Mouse (Mus musculus) liver, embryonic 14.5 days (tissue): ENCODE results near the gene Nrxn3.

Experiments
- CTCF ChIP-seq: IDR thresholded peaks from 2 replicates; pipeline ENCODE4 v1.5.1; 2016; ENCODE audit warnings: antibody characterized with exemption, low read depth, control low read depth
- EP300 ChIP-seq: IDR thresholded peaks from 2 replicates; pipeline ENCODE4 v1.6.1; 2016; ENCODE audit warnings: antibody characterized with exemption, low read depth

- no peak for TF ChIP-seq CTCF
- TF ChIP-seq EP300, result no peak
Observed at GRCm38 (mm10) chr12:89561989-89562565, 839.4 kb downstream of the Nrxn3 start.
